Mouse (Mus musculus): ENCODE measurements around the gene Taf1b.

Taf1b gene

GRCm38 (mm10) chr12:24600806-24601205, 102.6 kb downstream of the Taf1b start:
- in situ Hi-C loops (cut with MboI): loop anchor here (10.0 kb wide), 1 partner anchor 104 kb away; the partner anchor contains the start of gene Rrm2

- in situ Hi-C loops (cut with MboI): loop anchor here (10.0 kb wide), 1 partner anchor 102 kb away; the partner anchor contains the start of gene Rrm2
These were observed 105.1 kb downstream of the Taf1b start for GRCm38 (mm10) chr12:24603266-24603665.

GRCm38 (mm10) chr12:24606166-24606565, 108.0 kb downstream of the Taf1b start:
- in situ Hi-C loops (cut with MboI): loop anchor here (10.0 kb wide), 1 partner anchor 99 kb away; the partner anchor contains the start of gene Rrm2
